In the genomic region with DNA sequence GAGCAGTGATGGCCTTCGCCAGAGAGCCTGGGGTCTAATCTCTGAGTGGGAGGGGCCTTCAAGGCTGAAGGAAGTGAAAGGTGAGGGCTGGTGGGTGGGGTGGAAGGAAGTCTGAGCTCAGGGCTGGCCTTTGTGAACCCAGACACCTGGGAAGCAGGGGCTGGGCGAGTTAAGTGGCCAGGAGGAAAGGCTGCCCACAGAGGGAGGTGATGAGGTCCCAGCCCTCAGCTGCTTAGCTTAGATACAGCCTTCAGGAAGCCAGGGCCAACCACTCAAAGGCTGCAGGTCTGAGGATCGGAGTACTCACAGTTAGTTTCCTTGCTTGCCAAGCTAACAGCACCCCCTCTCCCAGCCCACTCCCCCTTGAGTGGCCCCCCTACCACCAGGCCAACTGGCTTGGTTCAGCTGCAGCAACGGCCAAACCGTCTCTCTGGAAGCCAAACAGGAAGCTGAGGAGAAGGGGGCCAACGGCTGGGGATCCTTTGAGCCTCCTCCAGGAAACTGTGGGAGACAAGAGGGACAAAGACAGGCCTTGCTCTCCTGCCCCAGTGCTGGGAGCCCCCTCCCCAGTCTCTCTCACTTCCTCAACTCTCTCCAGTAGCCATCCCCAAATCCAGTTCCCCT, we compare ENCODE assay signal across 8 mouse cellular contexts. TPM values are rescaled to one million over a fixed set of nuclear protein-coding genes. Genes with fewer than 3 reads are reported as not detected.
DNase-seq lines count a peak whose midpoint lies in the region; ATAC-seq and TF ChIP-seq lines count a peak whose summit lies in the region.

No protein-coding gene starts in this region.

- no peak overlapping the region for H3K4me3 ChIP-seq in kidney, embryonic 14.5 days (ENCODE audit: low read length)
- no peak overlapping the region for H3K4me3 ChIP-seq in kidney, adult 2 months (ENCODE audit: insufficient read depth, low read depth, low read length)
- H3K4me3 ChIP-seq in embryonic facial prominence, embryonic 14.5 days (ENCODE audit: low read depth, low read length) = no peak overlapping the region
- no peak overlapping the region for H3K4me3 ChIP-seq in intestine, embryonic 14.5 days (ENCODE audit: low read depth, low read length)
- no peak overlapping the region for H3K4me3 ChIP-seq in neural tube, embryonic 14.5 days (ENCODE audit: low read depth, low read length)
- no peak overlapping the region for H3K4me3 ChIP-seq in cerebellum, adult 2 months (replicated peaks; ENCODE audit: insufficient read depth, low read depth, low read length)

- 27% methylated on average over 6 of the region's 6 CpGs for WGBS in kidney, embryonic 14.5 days
- WGBS in kidney, adult 2 months = 63% methylated on average over 6 of the region's 6 CpGs
- WGBS in embryonic facial prominence, embryonic 14.5 days = 36% methylated on average over 5 of the region's 6 CpGs
- 10% methylated on average over 6 of the region's 6 CpGs for WGBS in intestine, embryonic 14.5 days
- WGBS in neural tube, embryonic 14.5 days = 53% methylated on average over 6 of the region's 6 CpGs
- WGBS in cerebellum, adult 2 months = 40% methylated on average over 6 of the region's 6 CpGs

- no peak overlapping the region for H3K4me2 ChIP-seq in kidney, embryonic 14.5 days (replicated peaks; ENCODE audit: low read depth, low read length)
- H3K4me2 ChIP-seq in embryonic facial prominence, embryonic 14.5 days (ENCODE audit: low read depth, low read length) = no peak overlapping the region
- no peak overlapping the region for H3K4me2 ChIP-seq in intestine, embryonic 14.5 days (ENCODE audit: low read length)
- H3K4me2 ChIP-seq in neural tube, embryonic 14.5 days (ENCODE audit: low read depth, low read length) = no peak overlapping the region

- no peak for ATAC-seq in kidney, embryonic 14.5 days (ENCODE audit: low FRiP score, low TSS enrichment)
- peak; percentile 34; the same call in 1 of the 2 replicates for ATAC-seq in embryonic facial prominence, embryonic 14.5 days (ENCODE audit: low read depth)
- ATAC-seq in intestine, embryonic 14.5 days (replicated peaks; ENCODE audit: low FRiP score, low TSS enrichment, low read depth) = no peak
- peak; percentile 9; the same call in 1 of the 2 replicates for ATAC-seq in neural tube, embryonic 14.5 days (ENCODE audit: low read depth)

- DNase-seq in kidney, adult 2 months = no peak
- DNase-seq in CD4-positive helper T cell, adult 2 months (ENCODE audit: low read depth, low spot score) = peak; percentile 42
- peak; percentile 67 for DNase-seq in embryonic facial prominence, embryonic 14.5 days (ENCODE audit: low spot score)
- no peak for DNase-seq in intestine, embryonic 14.5 days (ENCODE audit: low spot score)
- no peak for DNase-seq in cerebellum, adult 11-12 months
- DNase-seq in cerebellum, adult 2 months = no peak

- no peaks in the 10 kb centered on the region for H3K36me3 ChIP-seq in kidney, embryonic 14.5 days (ENCODE audit: control insufficient read depth, insufficient read depth, low read length)
- no peaks in the 10 kb centered on the region for H3K36me3 ChIP-seq in kidney, adult 2 months (ENCODE audit: control insufficient read depth, insufficient read depth, low read length)
- no peaks in the 10 kb centered on the region for H3K36me3 ChIP-seq in embryonic facial prominence, embryonic 14.5 days (ENCODE audit: control insufficient read depth, insufficient read depth, low read length)
- no peaks in the 10 kb centered on the region for H3K36me3 ChIP-seq in intestine, embryonic 14.5 days (ENCODE audit: control insufficient read depth, insufficient read depth, low read length)
- no peaks in the 10 kb centered on the region for H3K36me3 ChIP-seq in neural tube, embryonic 14.5 days (ENCODE audit: control insufficient read depth, insufficient read depth, low read length)

- no peak for TF ChIP-seq POLR2A in kidney, adult 2 months (IDR thresholded peaks at IDR 0.05; ENCODE audit: low read depth, low read length)
- no peak for TF ChIP-seq POLR2A in cerebellum, adult 2 months (IDR thresholded peaks at IDR 0.05; ENCODE audit: borderline replicate concordance, insufficient read depth, low read length)

- H3K4me1 ChIP-seq in kidney, embryonic 14.5 days (ENCODE audit: control insufficient read depth, insufficient read depth, low read length) = peaks cover 42% of the 10 kb centered on the region
- H3K4me1 ChIP-seq in kidney, adult 2 months (ENCODE audit: control insufficient read depth, insufficient read depth, low read length) = peaks cover 28% of the 10 kb centered on the region
- H3K4me1 ChIP-seq in embryonic facial prominence, embryonic 14.5 days (ENCODE audit: control insufficient read depth, insufficient read depth, low read length) = peaks cover 27% of the 10 kb centered on the region
- peaks cover 27% of the 10 kb centered on the region for H3K4me1 ChIP-seq in intestine, embryonic 14.5 days (replicated peaks; ENCODE audit: control insufficient read depth, insufficient read depth, low read length)
- 0 out of 2 replicates have a peak, but pooled peaks cover under 1% of the 10 kb centered on the region for H3K4me1 ChIP-seq in neural tube, embryonic 14.5 days (ENCODE audit: control insufficient read depth, insufficient read depth, low read length)
- no peaks in the 10 kb centered on the region for H3K4me1 ChIP-seq in cerebellum, adult 2 months (ENCODE audit: control insufficient read depth, insufficient read depth, low read length)

- no peaks in the 10 kb centered on the region for H3K27me3 ChIP-seq in kidney, embryonic 14.5 days (ENCODE audit: control insufficient read depth, insufficient read depth, low read length)
- no peaks in the 10 kb centered on the region for H3K27me3 ChIP-seq in kidney, adult 2 months (replicated peaks; ENCODE audit: control insufficient read depth, insufficient read depth, low read length)
- H3K27me3 ChIP-seq in embryonic facial prominence, embryonic 14.5 days (replicated peaks; ENCODE audit: control insufficient read depth, insufficient read depth, low read length) = no peaks in the 10 kb centered on the region
- no peaks in the 10 kb centered on the region for H3K27me3 ChIP-seq in intestine, embryonic 14.5 days (replicated peaks; ENCODE audit: control insufficient read depth, insufficient read depth, low read length)
- peaks cover 3% of the 10 kb centered on the region; the same call in 1 of the 2 replicates for H3K27me3 ChIP-seq in neural tube, embryonic 14.5 days (ENCODE audit: control insufficient read depth, insufficient read depth, low read length)
- no peaks in the 10 kb centered on the region for H3K27me3 ChIP-seq in cerebellum, adult 2 months (ENCODE audit: control insufficient read depth, insufficient read depth, low read length)

- no peak overlapping the region for H3K9ac ChIP-seq in kidney, embryonic 14.5 days (ENCODE audit: low read depth, low read length)
- no peak overlapping the region for H3K9ac ChIP-seq in embryonic facial prominence, embryonic 14.5 days (ENCODE audit: low read depth, low read length)
- 0 out of 2 replicates have a peak overlapping the region, but pooled peaks have one; percentile 16 for H3K9ac ChIP-seq in intestine, embryonic 14.5 days (ENCODE audit: low read length)
- no peak overlapping the region for H3K9ac ChIP-seq in neural tube, embryonic 14.5 days (replicated peaks; ENCODE audit: low read depth, low read length)

- no peak for TF ChIP-seq CTCF in kidney, adult 2 months (conservative IDR thresholded peaks at IDR 0.05; ENCODE audit: insufficient read depth, insufficient read length, low read depth, low read length)
- no peak for TF ChIP-seq CTCF in cerebellum, adult 2 months (IDR thresholded peaks at IDR 0.05; ENCODE audit: borderline replicate concordance, insufficient read depth, low read depth, low read length)

- H3K9me3 ChIP-seq in kidney, embryonic 14.5 days (ENCODE audit: control insufficient read depth, low read length) = no peaks in the 10 kb centered on the region
- no peaks in the 10 kb centered on the region for H3K9me3 ChIP-seq in embryonic facial prominence, embryonic 14.5 days (ENCODE audit: control insufficient read depth, low read length)
- H3K9me3 ChIP-seq in intestine, embryonic 14.5 days (ENCODE audit: control insufficient read depth, low read length) = no peaks in the 10 kb centered on the region
- H3K9me3 ChIP-seq in neural tube, embryonic 14.5 days (ENCODE audit: control insufficient read depth, low read length) = no peaks in the 10 kb centered on the region

- H3K27ac ChIP-seq in kidney, embryonic 14.5 days (ENCODE audit: low read depth, low read length) = peak overlapping the region; percentile 31; the same call in 1 of the 2 replicates
- no peak overlapping the region for H3K27ac ChIP-seq in kidney, adult 2 months (ENCODE audit: insufficient read depth, low read depth, low read length)
- peak overlapping the region; percentile 19; the same call in 1 of the 2 replicates for H3K27ac ChIP-seq in embryonic facial prominence, embryonic 14.5 days (replicated peaks; ENCODE audit: low read depth, low read length)
- peak overlapping the region; percentile 70 for H3K27ac ChIP-seq in intestine, embryonic 14.5 days (ENCODE audit: low read depth)
- no peak overlapping the region for H3K27ac ChIP-seq in neural tube, embryonic 14.5 days (ENCODE audit: low read depth, low read length)
- H3K27ac ChIP-seq in cerebellum, adult 2 months (ENCODE audit: insufficient read depth, low read length) = no peak overlapping the region

RNA-seq across cellular contexts. Expression of gene Zfp36l2, which starts 26.4 kb away (rescaled TPM):
- polyA plus RNA-seq in kidney, embryonic 14.5 days (2014; fragmentation: Nextera tagmentation; extraction: Ambion mirVana) = 22.5 and 24.3 TPM in 2 replicates
- 34.3 and 45.8 TPM in 2 replicates for polyA plus RNA-seq in kidney, adult 2 months (2012; rRNA removed)
- 25.4 and 25.5 TPM in 2 replicates for polyA plus RNA-seq in embryonic facial prominence, embryonic 14.5 days (2014; fragmentation: Nextera tagmentation; extraction: Ambion mirVana)
- polyA plus RNA-seq in intestine, embryonic 14.5 days (2014; fragmentation: Nextera tagmentation; extraction: Ambion mirVana) = 35.1 and 36.5 TPM in 2 replicates
- polyA plus RNA-seq in neural tube, embryonic 14.5 days (2014; fragmentation: Nextera tagmentation; extraction: Ambion mirVana) = 4.8 and 7.2 TPM in 2 replicates
- polyA plus RNA-seq in cerebellum, adult 2 months (2012; rRNA removed) = 14.2 and 15.9 TPM in 2 replicates

Comparison
In these comparisons a context has a peak if more than half of its experiments do, and no peak if none do; other contexts are left out.
1. H3K27ac ChIP-seq: peak in kidney, embryonic 14.5 days (single experiment), embryonic facial prominence, embryonic 14.5 days (single experiment) and intestine, embryonic 14.5 days (single experiment); none in kidney, adult 2 months (single experiment), neural tube, embryonic 14.5 days (single experiment) and cerebellum, adult 2 months (single experiment).
2. ATAC-seq: peak in embryonic facial prominence, embryonic 14.5 days (single experiment) and neural tube, embryonic 14.5 days (single experiment); none in kidney, embryonic 14.5 days (single experiment) and intestine, embryonic 14.5 days (single experiment).
3. DNase-seq: peak in CD4-positive helper T cell, adult 2 months (single experiment) and embryonic facial prominence, embryonic 14.5 days (single experiment); none in kidney, adult 2 months (single experiment), intestine, embryonic 14.5 days (single experiment), cerebellum, adult 11-12 months (single experiment) and cerebellum, adult 2 months (0 of 2).